Comparison of ENCODE assay signal across 8 mouse cellular contexts in the genomic region with DNA sequence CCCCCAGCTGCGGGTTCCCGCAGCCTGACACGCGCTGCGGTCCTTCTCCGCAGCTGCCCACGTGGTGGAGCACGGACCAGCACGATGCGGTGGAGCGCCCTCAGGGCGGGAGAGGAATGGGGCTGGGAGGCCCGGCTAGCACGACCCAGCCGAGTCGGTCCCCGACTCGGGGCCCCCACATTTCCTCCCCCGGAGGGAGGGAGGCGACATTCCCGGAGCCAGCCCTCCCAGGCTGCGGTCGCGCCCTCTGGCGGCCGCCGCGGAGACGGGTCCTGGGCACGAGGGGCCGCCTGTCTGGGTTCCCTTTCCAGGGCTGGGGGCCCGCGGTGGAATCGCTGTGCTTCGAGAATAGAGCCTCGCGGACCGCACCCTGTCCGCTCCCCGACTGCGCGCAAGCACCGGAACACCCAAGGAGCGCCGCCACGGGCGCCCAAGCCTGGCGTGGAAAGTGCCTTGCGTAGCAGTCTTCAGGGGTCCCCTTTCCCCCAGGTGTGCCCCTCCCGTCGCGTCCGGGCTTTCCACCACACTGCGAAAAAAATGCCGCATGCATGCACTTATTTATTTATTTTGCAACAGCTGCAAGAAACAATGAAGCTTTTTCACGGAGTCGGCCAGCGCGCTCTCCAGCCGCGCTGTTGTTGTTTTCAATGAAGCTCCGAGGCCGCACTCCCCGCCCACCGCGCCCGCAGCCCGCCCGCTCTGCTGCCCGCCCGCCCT. TPM values are rescaled to one million over a fixed set of nuclear protein-coding genes. Genes with fewer than 3 reads are reported as not detected.
DNase-seq lines count a peak whose midpoint lies in the region; ATAC-seq lines count a peak whose summit lies in the region.

No protein-coding gene starts in this region.

- H3K36me3 ChIP-seq in hindbrain, embryonic 14.5 days (replicated peaks; ENCODE audit: control insufficient read depth, insufficient read depth) = no peaks in the 10 kb centered on the region

- H3K4me1 ChIP-seq in hindbrain, embryonic 14.5 days (replicated peaks; ENCODE audit: control insufficient read depth, insufficient read depth, low read length) = peaks cover 22% of the 10 kb centered on the region

- H3K4me2 ChIP-seq in hindbrain, embryonic 14.5 days (replicated peaks) = peak overlapping the region; percentile 95

- no peaks in the 10 kb centered on the region for H3K9me3 ChIP-seq in hindbrain, embryonic 14.5 days (ENCODE audit: control insufficient read depth, low read length)

- H3K27ac ChIP-seq in hindbrain, embryonic 14.5 days = peak overlapping the region; percentile 99

- peak; percentile 91 for DNase-seq in ZHBTc4 (ENCODE audit: low read depth, low spot score)
- peak; percentile 77 to 84 for DNase-seq in cerebellum, postnatal 36 days
- peak; percentile 82 to 86 for DNase-seq in frontal cortex, postnatal 36 days (ENCODE audit: low spot score in 2 of 2)
- peak; percentile 81 for DNase-seq in hindbrain, embryonic 14.5 days (ENCODE audit: low spot score)
- peak; percentile 85 to 87 for DNase-seq in layer of hippocampus, postnatal 36 days
- peak; percentile 76 for DNase-seq in lung, postnatal 25 days (ENCODE audit: low spot score)
- peak; percentile 90 for DNase-seq in retina, embryonic 14.5 days (ENCODE audit: low spot score)
- DNase-seq in thymus, postnatal 25 days = peak; percentile 85

- peak overlapping the region; percentile 77 for H3K4me3 ChIP-seq in hindbrain, embryonic 14.5 days (replicated peaks; ENCODE audit: low read length)

- ATAC-seq in hindbrain, embryonic 14.5 days (ENCODE audit: low FRiP score) = peak; percentile 82

- under 1% methylated on average over 47 of the region's 71 CpGs for WGBS in hindbrain, embryonic 14.5 days

- peak overlapping the region; percentile 92 for H3K9ac ChIP-seq in hindbrain, embryonic 14.5 days

- H3K27me3 ChIP-seq in hindbrain, embryonic 14.5 days (ENCODE audit: control insufficient read depth, insufficient read depth, low read length) = 0 out of 2 replicates have a peak, but pooled peaks cover 3% of the 10 kb centered on the region

RNA-seq across cellular contexts. Expression of a gene that starts 1.7 kb away (rescaled TPM):
- polyA plus RNA-seq in hindbrain, embryonic 14.5 days (2014; fragmentation: Nextera tagmentation; extraction: Ambion mirVana) = 18.3 and 21.0 TPM in 2 replicates
- 10 to 100 TPM; 37.4 to 41.9 TPM for total RNA-seq in layer of hippocampus, postnatal 36 days (2021)

Comparison
In these comparisons a context has a peak if more than half of its experiments do, and no peak if none do; other contexts are left out.
1. Peak in every context shown above with its lines: DNase-seq, ATAC-seq, H3K4me3 ChIP-seq and H3K27ac ChIP-seq.